Mouse (Mus musculus): ENCODE data around the gene Ctnna3.
A peak's percentile ranks its signal among the peaks of the same experiment; 100 is the strongest.
"Not testable (repeated sequence)": the region's sequence is repeated elsewhere in the genome, so short reads cannot be mapped to it uniquely, and the experiment has no call there.

Gene Ctnna3

GRCm38 (mm10) chr10:64661190-64661589 lies 1231.3 kb downstream of the Ctnna3 start:
- DNase-seq = peak; percentile 66

- DNase-seq = no peak
These were observed 1241.6 kb downstream of the Ctnna3 start for GRCm38 (mm10) chr10:64671469-64671868.

DNA sequence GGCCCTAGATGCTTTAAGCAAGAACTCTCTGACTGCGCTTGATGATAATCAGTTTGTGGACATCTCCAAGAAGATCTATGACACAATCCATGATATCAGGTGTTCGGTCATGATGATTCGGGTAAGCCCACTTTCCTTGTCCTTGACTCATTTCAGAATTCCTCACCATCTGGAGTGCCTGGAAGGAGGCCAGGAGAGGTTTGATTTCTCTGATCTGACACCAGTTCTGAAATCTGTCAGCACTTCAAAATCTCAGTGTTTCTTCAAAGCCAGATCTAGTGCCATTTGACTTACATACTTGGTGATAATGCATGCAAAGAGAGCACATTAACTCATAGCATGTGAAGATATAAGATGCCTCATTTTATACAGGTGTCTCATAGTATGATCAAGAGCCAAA lies 1245.9 kb downstream of the Ctnna3 start:
- DNase-seq = no peak

GRCm38 (mm10) chr10:64710017-64710416 lies 1280.1 kb downstream of the Ctnna3 start:
- no peak for DNase-seq

GRCm38 (mm10) chr10:64718036-64718435 lies 1288.1 kb downstream of the Ctnna3 start:
- no peak for DNase-seq

DNA sequence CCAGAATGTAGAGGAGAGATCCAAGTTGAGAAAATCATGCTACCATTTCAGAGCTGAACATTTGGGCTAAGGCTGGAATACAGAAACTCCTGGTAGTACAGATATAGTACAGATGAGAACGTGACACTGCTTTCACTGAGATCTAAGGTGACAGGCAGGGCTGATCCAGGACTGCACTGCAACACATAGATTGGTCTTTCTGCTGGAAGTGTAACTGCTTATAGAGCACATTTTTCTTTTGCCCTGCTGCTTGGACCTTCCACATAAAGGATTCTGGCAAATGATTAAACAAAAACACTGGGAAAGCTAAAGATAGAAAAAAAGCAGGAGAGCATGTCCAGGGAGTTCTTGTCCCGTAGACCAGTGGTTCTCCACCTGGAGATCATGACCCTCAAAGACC lies 1305.8 kb downstream of the Ctnna3 start:
- DNase-seq = no peak

- DNase-seq = no peak
These were observed 1306.7 kb downstream of the Ctnna3 start for GRCm38 (mm10) chr10:64736616-64737015.

DNA sequence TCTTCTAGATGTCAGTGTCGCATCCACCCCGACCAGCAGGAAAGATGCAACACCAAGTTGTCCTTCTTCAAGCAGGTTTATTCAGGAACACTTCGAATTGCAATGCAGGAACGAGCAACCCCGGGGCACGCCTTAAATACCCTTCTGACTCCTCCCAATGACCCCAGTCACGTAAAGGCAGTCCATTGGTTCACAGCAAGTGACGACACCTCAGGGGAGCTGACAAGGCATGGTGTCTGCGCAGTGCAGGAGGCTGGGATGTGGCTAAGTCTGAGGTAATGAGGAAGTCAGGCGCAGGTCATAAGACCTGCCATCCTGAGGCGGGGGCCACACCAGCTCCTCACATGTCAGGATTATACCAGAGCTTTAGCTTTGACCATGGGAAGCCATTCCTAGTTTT lies 1311.8 kb downstream of the Ctnna3 start:
- not testable (repeated sequence) for DNase-seq

- DNase-seq = not testable (repeated sequence)
These were observed 1314.2 kb downstream of the Ctnna3 start for GRCm38 (mm10) chr10:64744099-64744498.

- DNase-seq = no peak
These were observed 1318.8 kb downstream of the Ctnna3 start for GRCm38 (mm10) chr10:64748651-64749050.

GRCm38 (mm10) chr10:64750791-64751190 lies 1320.9 kb downstream of the Ctnna3 start:
- peak; percentile 62 for DNase-seq

DNA sequence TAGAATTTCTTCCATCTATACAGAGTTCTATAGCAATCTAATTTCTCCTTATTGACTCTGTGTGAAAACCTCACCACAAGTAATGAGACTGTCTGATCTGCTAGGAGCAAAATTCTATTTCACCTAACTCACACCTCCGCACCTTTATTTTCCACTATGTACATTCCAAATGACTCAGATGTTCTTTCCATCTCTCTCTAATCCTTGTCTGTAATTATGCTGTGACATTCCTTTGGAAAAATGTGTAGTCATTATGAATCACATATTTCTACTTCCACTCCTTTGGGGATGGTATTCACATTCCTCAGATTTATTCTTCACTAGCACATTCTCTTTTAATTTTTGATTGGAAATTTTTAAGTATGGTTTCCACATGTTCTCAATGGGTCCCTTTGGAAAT lies 1406.4 kb downstream of the Ctnna3 start:
- no peak for DNase-seq

DNA sequence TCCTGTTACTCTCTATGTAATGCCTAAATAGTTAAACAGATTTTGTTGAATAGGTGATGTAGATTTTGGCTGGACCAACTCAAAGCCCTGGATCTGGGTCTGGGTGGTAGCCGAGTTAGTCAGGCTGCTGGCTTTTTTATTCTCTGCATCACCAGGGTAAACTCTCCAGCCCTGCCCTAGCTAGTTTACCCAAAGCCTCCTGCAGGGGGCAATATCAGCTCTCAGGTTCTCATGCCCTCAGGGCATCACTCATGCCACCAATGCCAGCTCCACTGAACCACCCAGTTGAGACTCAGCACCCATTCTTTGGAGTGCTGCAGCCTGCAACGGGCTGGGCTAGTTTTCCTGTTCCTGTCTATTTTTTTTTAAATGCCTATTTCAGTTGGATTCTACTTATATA lies 1431.5 kb downstream of the Ctnna3 start:
- peak; percentile 11 for DNase-seq

DNA sequence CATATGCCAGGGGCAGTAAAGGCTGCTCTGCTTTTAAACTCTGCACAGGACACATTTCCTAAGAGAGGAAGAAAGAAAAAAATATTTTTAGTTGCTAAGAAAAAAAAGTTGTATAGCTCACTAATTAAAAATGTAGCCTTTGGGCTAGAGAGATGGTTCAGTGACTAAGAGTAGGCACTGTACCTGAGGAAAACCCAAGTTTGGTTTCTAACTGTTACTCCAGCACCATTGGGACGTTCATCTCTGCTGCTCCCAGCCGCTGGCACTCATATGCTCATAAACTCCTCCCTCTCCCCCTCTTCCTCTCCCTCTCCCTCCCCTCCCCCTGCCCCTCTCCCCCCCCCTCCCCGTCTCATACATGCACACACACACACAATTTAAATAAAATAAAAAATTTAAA lies 1441.0 kb downstream of the Ctnna3 start:
- DNase-seq = no peak

DNA sequence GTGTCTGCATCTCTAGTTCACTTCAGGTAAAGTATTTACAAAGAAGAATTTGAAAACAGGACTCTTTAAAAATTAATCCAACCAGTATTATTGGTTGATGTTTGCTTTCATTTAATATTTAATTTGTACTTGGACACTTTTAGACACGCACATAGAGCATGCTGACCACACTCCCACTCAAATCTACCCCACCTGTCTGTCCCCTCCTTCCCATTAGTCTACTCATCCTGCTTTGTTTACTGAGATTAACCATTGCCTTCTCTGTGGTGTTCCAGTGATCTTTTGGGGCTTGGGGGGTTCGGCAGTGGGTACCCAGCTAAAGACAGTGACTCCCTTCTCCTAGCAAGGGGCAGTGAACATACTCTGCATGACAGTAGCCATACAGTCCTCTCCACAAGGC lies 1446.6 kb downstream of the Ctnna3 start:
- no peak for DNase-seq

DNA sequence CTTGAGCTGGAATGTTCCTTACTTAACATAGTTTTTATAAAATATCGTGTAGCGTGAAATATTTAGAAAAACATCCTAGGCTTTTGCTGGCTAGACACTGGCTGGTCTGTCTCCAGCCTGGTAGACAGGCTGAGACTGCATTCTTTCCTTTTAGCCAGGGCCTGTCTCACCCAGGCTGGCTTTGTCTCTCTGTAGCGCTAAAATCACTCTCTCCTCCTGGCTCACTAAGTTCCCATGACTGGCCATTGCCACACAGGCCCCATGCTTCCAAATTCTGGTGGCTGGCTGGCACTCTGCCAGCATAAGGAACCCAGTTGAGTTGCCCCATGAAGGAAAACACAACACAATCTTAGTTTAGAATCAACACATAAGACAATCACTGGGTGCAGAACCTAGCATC lies 1450.0 kb downstream of the Ctnna3 start:
- DNase-seq = peak; percentile 4

DNA sequence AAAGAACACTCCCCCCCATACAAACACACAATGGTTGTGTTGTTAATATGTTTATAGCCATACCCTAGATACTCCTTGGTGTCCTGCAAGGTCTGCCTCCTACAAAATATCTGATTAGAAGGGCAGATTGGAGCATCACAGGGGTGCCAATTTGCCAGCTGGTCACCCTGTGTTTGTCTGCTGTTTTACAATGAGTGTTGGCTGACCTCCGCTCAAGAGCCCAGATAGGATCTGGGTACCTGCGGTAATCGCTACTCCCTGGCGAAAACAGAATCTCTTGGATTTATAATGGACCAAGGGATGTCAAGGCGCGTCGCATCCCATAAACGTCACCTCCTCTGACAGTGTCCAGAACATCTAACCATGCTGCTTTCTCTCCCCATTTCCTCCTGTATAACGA lies 1457.0 kb downstream of the Ctnna3 start:
- no peak for DNase-seq

DNA sequence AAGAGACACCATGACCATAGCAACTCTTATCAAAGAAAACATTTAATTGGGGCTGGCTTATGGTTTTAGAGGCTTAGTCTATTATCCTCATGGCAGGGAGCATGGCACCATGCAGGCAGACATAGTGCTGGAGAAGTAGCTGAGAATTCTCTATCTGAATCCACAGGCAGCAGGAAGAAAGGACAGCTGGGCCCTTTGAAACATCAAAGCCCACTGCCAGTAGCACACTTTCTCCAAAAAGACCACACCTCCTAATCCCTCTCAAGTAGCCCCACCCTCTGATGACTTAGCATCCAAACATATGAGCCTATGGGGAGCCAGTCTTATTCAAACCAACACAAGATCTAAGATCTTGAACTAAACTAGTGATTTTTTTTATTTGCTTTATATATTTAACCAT lies 1462.6 kb downstream of the Ctnna3 start:
- no peak for DNase-seq

- peak; percentile 8 for DNase-seq
These were observed 1468.8 kb downstream of the Ctnna3 start for GRCm38 (mm10) chr10:64898739-64899138.

- DNase-seq = no peak
These were observed 1471.8 kb downstream of the Ctnna3 start for GRCm38 (mm10) chr10:64901726-64902125.

DNA sequence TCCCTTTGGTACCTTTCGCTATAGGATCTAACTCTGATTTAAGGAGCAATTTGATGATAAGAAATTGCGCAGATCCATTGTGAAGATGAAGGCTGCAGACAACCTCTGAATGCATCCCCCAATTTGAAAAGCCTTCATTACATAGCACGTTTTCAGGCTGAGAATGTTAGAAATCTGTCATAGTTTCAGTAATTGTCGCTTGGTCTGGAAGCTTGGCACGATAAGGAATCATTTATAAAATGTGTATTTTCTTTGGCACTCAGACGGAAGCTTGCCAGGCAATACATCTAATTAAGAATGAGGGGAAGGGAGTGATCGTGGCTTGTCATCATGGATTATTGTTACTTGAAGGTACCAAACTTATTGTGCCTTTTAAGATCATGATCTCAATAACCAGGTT lies 1511.1 kb downstream of the Ctnna3 start:
- DNase-seq = no peak

GRCm38 (mm10) chr10:64958391-64958790 lies 1528.5 kb downstream of the Ctnna3 start:
- no peak for DNase-seq

GRCm38 (mm10) chr10:64992871-64993270 lies 1563.0 kb downstream of the Ctnna3 start:
- no peak for DNase-seq

GRCm38 (mm10) chr10:65013525-65013924 lies 1583.6 kb downstream of the Ctnna3 start:
- DNase-seq = no peak

GRCm38 (mm10) chr10:65022667-65023066 lies 1592.8 kb downstream of the Ctnna3 start:
- DNase-seq = no peak

DNA sequence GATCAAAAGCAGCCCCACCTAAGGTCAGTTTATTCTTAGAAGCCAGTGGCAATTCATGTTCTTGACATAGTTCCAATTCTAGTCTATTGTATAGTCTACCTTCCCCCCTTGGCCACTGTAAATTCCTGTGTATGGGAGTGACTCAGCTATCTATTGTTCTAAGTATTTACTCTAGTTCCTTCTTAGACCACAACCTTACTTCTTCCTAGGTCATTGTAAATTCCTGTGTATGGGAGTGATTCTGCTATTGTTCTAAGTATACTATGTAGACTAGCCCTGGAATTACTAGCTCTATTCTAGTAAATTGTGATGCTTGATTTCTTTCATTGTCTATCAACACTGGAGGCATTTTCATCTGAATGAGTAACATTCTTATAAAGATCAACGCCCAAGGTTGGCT lies 1603.6 kb downstream of the Ctnna3 start:
- DNase-seq = not testable (repeated sequence)

All from retina, postnatal 1 day (tissue).